Mouse (Mus musculus) hindbrain, embryonic 11.5 days (tissue): Measurements from ENCODE around the gene Lrrc20. TPM values are rescaled to one million over a fixed set of nuclear protein-coding genes. Genes with fewer than 3 reads are reported as not detected.

Source experiments
- ATAC-seq: fragments of 200-750 bp; cut with Nextera tagmentation; 2 replicates; pipeline ENCODE4 v1.8.0; 2017; ENCODE audit warnings: mild to moderate bottlenecking, moderate TSS enrichment, moderate library complexity; ENCODE audit not compliant: low FRiP score
- DNase-seq: peaks from one replicate; pipeline ENCODE4 v3.0.0-alpha.2; 2015; ENCODE audit warnings: low spot score
- H3K27ac ChIP-seq: fragments of 300-500 bp; sonication (generic); 2 replicates; pipeline ENCODE4 v1.5.1; 2014; ENCODE audit warnings: mild to moderate bottlenecking, low read depth, low read length
- H3K27me3 ChIP-seq: fragments of 300-500 bp; sonication (generic); 2 replicates; pipeline ENCODE4 v1.6.1; 2014; ENCODE audit warnings: mild to moderate bottlenecking, low read length, moderate library complexity, mixed read lengths; ENCODE audit not compliant: control insufficient read depth, insufficient read depth
- H3K36me3 ChIP-seq: fragments of 300-500 bp; sonication (generic); 2 replicates; pipeline ENCODE4 v1.6.1; 2014; ENCODE audit warnings: mild to moderate bottlenecking, low read length, moderate library complexity, mixed read lengths; ENCODE audit not compliant: control insufficient read depth, insufficient read depth
- H3K4me1 ChIP-seq: fragments of 300-500 bp; sonication (generic); replicated peaks from 2 replicates; pipeline ENCODE4 v1.6.1; 2014; ENCODE audit warnings: low read length, mixed read lengths; ENCODE audit not compliant: control insufficient read depth, insufficient read depth
- H3K4me2 ChIP-seq: fragments of 300-500 bp; sonication (generic); replicated peaks from 2 replicates; pipeline ENCODE4 v1.6.1; 2014; ENCODE audit warnings: mild to moderate bottlenecking, low read depth, low read length
- H3K4me3 ChIP-seq: fragments of 300-500 bp; sonication (generic); 2 replicates; pipeline ENCODE4 v1.5.1; 2014; ENCODE audit warnings: low read depth, low read length
- H3K9ac ChIP-seq: fragments of 300-500 bp; sonication (generic); 2 replicates; pipeline ENCODE4 v1.6.1; 2014; ENCODE audit warnings: low read depth, low read length
- H3K9me3 ChIP-seq: fragments of 300-500 bp; sonication (generic); 2 replicates; pipeline ENCODE4 v1.6.1; 2016; ENCODE audit warnings: low read length; ENCODE audit not compliant: control insufficient read depth
- WGBS: fragments of 180-500 bp; shearing (Covaris S2); extraction: QIAGEN DNeasy Blood & Tissue Kit; methylation state at CpG from one replicate; pipeline ENCODE4 v1.1.7; 2014; 5-methylcytosine and 5-hydroxymethylcytosine counted together
- polyA plus RNA-seq: library from polyadenylated mRNA; unstranded; fragments of >200 nt; fragmentation: Nextera tagmentation; extraction: Ambion mirVana; gene quantifications from 2 replicates; pipeline ENCODE4 v1.2.1, GENCODE M21; 2014

Lrrc20 gene
- polyA plus RNA-seq, 1 experiment from 2014 or later, result 9.5 TPM

- H3K9ac ChIP-seq, result no peak overlapping the region
- ATAC-seq (no peak), DNase-seq (no peak)
- no peaks in the 10 kb centered on the region for H3K36me3 ChIP-seq
- no peak overlapping the region for H3K27ac ChIP-seq
- no peaks in the 10 kb centered on the region for H3K4me1 ChIP-seq
- H3K9me3 ChIP-seq, result no peaks in the 10 kb centered on the region
- 69% methylated on average over 3 of the region's 3 CpGs for WGBS
- no peak overlapping the region for H3K4me3 ChIP-seq
- H3K4me2 ChIP-seq, result no peak overlapping the region
- H3K27me3 ChIP-seq, result no peaks in the 10 kb centered on the region
Observed at GRCm38 (mm10) chr10:61457182-61457581, 18.4 kb upstream of the Lrrc20 start.

- no peak overlapping the region for H3K4me3 ChIP-seq
- no peaks in the 10 kb centered on the region for H3K27me3 ChIP-seq
- ATAC-seq (no peak), DNase-seq (no peak)
- H3K9ac ChIP-seq, result no peak overlapping the region
- H3K9me3 ChIP-seq, result no peaks in the 10 kb centered on the region
- no peaks in the 10 kb centered on the region for H3K4me1 ChIP-seq
- WGBS, result 90% methylated on average over 4 of the region's 4 CpGs
- H3K36me3 ChIP-seq, result no peaks in the 10 kb centered on the region
- no peak overlapping the region for H3K4me2 ChIP-seq
- no peak overlapping the region for H3K27ac ChIP-seq
Observed at GRCm38 (mm10) chr10:61465009-61465408, 10.6 kb upstream of the Lrrc20 start.

- Histone ChIP-seq H3K9ac (no peak overlapping the region), H3K27ac (no peak overlapping the region), H3K27me3 (no peaks in the 10 kb centered on the region), H3K4me2 (no peak overlapping the region), H3K36me3 (no peaks in the 10 kb centered on the region), H3K4me3 (no peak overlapping the region), H3K4me1 (no peaks in the 10 kb centered on the region), H3K9me3 (no peaks in the 10 kb centered on the region)
- ATAC-seq (no peak), DNase-seq (peak; percentile 41)
- 65% methylated on average over 8 of the region's 8 CpGs for WGBS
Observed at GRCm38 (mm10) chr10:61466242-61466641, 9.4 kb upstream of the Lrrc20 start.

- Histone ChIP-seq H3K36me3 (no peaks in the 10 kb centered on the region), H3K27ac (no peak overlapping the region), H3K4me3 (no peak overlapping the region), H3K4me1 (no peaks in the 10 kb centered on the region), H3K4me2 (no peak overlapping the region), H3K9ac (no peak overlapping the region), H3K27me3 (no peaks in the 10 kb centered on the region), H3K9me3 (no peaks in the 10 kb centered on the region)
- no peak for ATAC-seq
- WGBS, result 30% methylated on average over 5 of the region's 5 CpGs
- peak; percentile 80 for DNase-seq
Observed at GRCm38 (mm10) chr10:61466873-61467272, 8.7 kb upstream of the Lrrc20 start.

GRCm38 (mm10) chr10:61468900-61469299, 6.7 kb upstream of the Lrrc20 start:
- Histone ChIP-seq H3K4me3 (no peak overlapping the region), H3K36me3 (no peaks in the 10 kb centered on the region), H3K9me3 (no peaks in the 10 kb centered on the region), H3K9ac (no peak overlapping the region), H3K4me1 (no peaks in the 10 kb centered on the region), H3K27ac (no peak overlapping the region), H3K27me3 (no peaks in the 10 kb centered on the region), H3K4me2 (no peak overlapping the region)
- 67% methylated on average over 7 of the region's 7 CpGs for WGBS
- DNase-seq (no peak), ATAC-seq (no peak)

GRCm38 (mm10) chr10:61473640-61474039, 2.0 kb upstream of the Lrrc20 start:
- no peaks in the 10 kb centered on the region for H3K9me3 ChIP-seq
- ATAC-seq (no peak), DNase-seq (no peak)
- H3K27me3 ChIP-seq, result no peaks in the 10 kb centered on the region
- H3K9ac ChIP-seq, result no peak overlapping the region
- 77% methylated on average over 3 of the region's 3 CpGs for WGBS
- no peaks in the 10 kb centered on the region for H3K36me3 ChIP-seq
- no peak overlapping the region for H3K27ac ChIP-seq
- H3K4me2 ChIP-seq, result no peak overlapping the region
- 0 out of 2 replicates have a peak, but pooled peaks cover 2% of the 10 kb centered on the region for H3K4me1 ChIP-seq
- H3K4me3 ChIP-seq, result no peak overlapping the region

GRCm38 (mm10) chr10:61474344-61474743, 1.3 kb upstream of the Lrrc20 start:
- no peaks in the 10 kb centered on the region for H3K27me3 ChIP-seq
- no peaks in the 10 kb centered on the region for H3K36me3 ChIP-seq
- WGBS, result 83% methylated on average over 1 of the region's 1 CpGs
- H3K4me2 ChIP-seq, result peak overlapping the region; percentile 98; the same call in 1 of the 2 replicates
- 0 out of 2 replicates have a peak overlapping the region, but pooled peaks have one; percentile 78 for H3K4me3 ChIP-seq
- H3K27ac ChIP-seq, result no peak overlapping the region
- no peak overlapping the region for H3K9ac ChIP-seq
- ATAC-seq, result no peak
- no peak for DNase-seq
- 0 out of 2 replicates have a peak, but pooled peaks cover 2% of the 10 kb centered on the region for H3K4me1 ChIP-seq
- H3K9me3 ChIP-seq, result no peaks in the 10 kb centered on the region

- WGBS, result under 1% methylated on average over 15 of the region's 15 CpGs
- Histone ChIP-seq H3K4me1 (0 out of 2 replicates have a peak, but pooled peaks cover 2% of the 10 kb centered on the region), H3K27me3 (no peaks in the 10 kb centered on the region), H3K4me2 (peak overlapping the region; percentile 98), H3K9ac (peak overlapping the region; percentile 89), H3K9me3 (no peaks in the 10 kb centered on the region), H3K4me3 (peak overlapping the region; percentile 78), H3K27ac (peak overlapping the region; percentile 79; the same call in 1 of the 2 replicates), H3K36me3 (no peaks in the 10 kb centered on the region)
- DNase-seq, result no peak
- peak; percentile 12; the same call in 1 of the 2 replicates for ATAC-seq
Observed at GRCm38 (mm10) chr10:61476440-61477165, 1.0 kb downstream of the Lrrc20 start.

GRCm38 (mm10) chr10:61479461-61479860, 3.9 kb downstream of the Lrrc20 start:
- Histone ChIP-seq H3K4me1 (0 out of 2 replicates have a peak, but pooled peaks cover 2% of the 10 kb centered on the region), H3K9ac (no peak overlapping the region), H3K36me3 (no peaks in the 10 kb centered on the region), H3K27me3 (no peaks in the 10 kb centered on the region), H3K27ac (no peak overlapping the region), H3K9me3 (no peaks in the 10 kb centered on the region), H3K4me3 (no peak overlapping the region), H3K4me2 (no peak overlapping the region)
- 90% methylated on average over 10 of the region's 10 CpGs for WGBS
- ATAC-seq (no peak), DNase-seq (no peak)
